Mouse (Mus musculus) granulocyte monocyte progenitor cell, adult 5-6 weeks (primary cell): ENCODE measurements around the gene L1td1. TPM values are rescaled to one million over a fixed set of nuclear protein-coding genes. Genes with fewer than 3 reads are reported as not detected.
"Not testable (repeated sequence)": the region's sequence is repeated elsewhere in the genome, so short reads cannot be mapped to it uniquely, and the experiment has no call there.

Experiments used
- ATAC-seq: replicated peaks from 2 replicates; pipeline ENCODE4 v1.8.0; 2016; ENCODE audit warnings: mild to moderate bottlenecking, moderate TSS enrichment, inconsistent platforms; ENCODE audit not compliant: poor library complexity, severe bottlenecking
- total RNA-seq, 2 experiments: library from RNA; stranded (forward) in 1 of 2; stranded (reverse) in 1 of 2; fragments of 200-712, 200-1000 nt in 1 of 2; fragments of >200 nt in 1 of 2; fragmentation: Nextera tagmentation in 1 of 2; gene quantifications; 2 replicates each; pipeline ENCODE4 v1.2.3; 2014 to 2017

L1td1 gene
- total RNA-seq (2014; fragmentation: Nextera tagmentation): not detected in 2 replicates
- not detected in 2 replicates for total RNA-seq (2017)

GRCm38 (mm10) chr4:98726590-98727237 lies at the start of gene L1td1:
Gene L1td1 (plus strand): TSS chr4:98726734.
- peak; percentile 24 for ATAC-seq

GRCm38 (mm10) chr4:98677506-98677905 lies 49.0 kb upstream of the L1td1 start:
- no peak for ATAC-seq

- ATAC-seq: no peak
Observed at GRCm38 (mm10) chr4:98686678-98687267, 39.8 kb upstream of the L1td1 start.

- ATAC-seq: no peak
Observed at GRCm38 (mm10) chr4:98688116-98688515, 38.4 kb upstream of the L1td1 start.

GRCm38 (mm10) chr4:98688520-98688919 lies 38.0 kb upstream of the L1td1 start:
- ATAC-seq: no peak

GRCm38 (mm10) chr4:98689988-98690387 lies 36.5 kb upstream of the L1td1 start:
- ATAC-seq: no peak

- ATAC-seq: no peak
Observed at GRCm38 (mm10) chr4:98693465-98694185, 32.9 kb upstream of the L1td1 start.

- ATAC-seq: no peak
Observed at GRCm38 (mm10) chr4:98697932-98698331, 28.6 kb upstream of the L1td1 start.

- ATAC-seq: peak; percentile 34
Observed at GRCm38 (mm10) chr4:98698921-98699320, 27.6 kb upstream of the L1td1 start.

GRCm38 (mm10) chr4:98700156-98700555 lies 26.4 kb upstream of the L1td1 start:
- ATAC-seq: no peak

- peak; percentile 70 for ATAC-seq
Observed at GRCm38 (mm10) chr4:98702201-98702894, 24.2 kb upstream of the L1td1 start.

- ATAC-seq: no peak
Observed at GRCm38 (mm10) chr4:98710891-98711290, 15.6 kb upstream of the L1td1 start.

- no peak for ATAC-seq
Observed at GRCm38 (mm10) chr4:98717735-98718546, 8.6 kb upstream of the L1td1 start.

GRCm38 (mm10) chr4:98718547-98718917 lies 8.0 kb upstream of the L1td1 start:
- no peak for ATAC-seq

- peak; percentile 86 for ATAC-seq
Observed at GRCm38 (mm10) chr4:98722454-98722853, 4.1 kb upstream of the L1td1 start.

- not testable (repeated sequence) for ATAC-seq
Observed at GRCm38 (mm10) chr4:98724682-98725081, 1.9 kb upstream of the L1td1 start.

- peak; percentile 60 for ATAC-seq
Observed at GRCm38 (mm10) chr4:98725439-98725838, 1.1 kb upstream of the L1td1 start.

GRCm38 (mm10) chr4:98727295-98727958 lies 893 bp downstream of the L1td1 start:
- no peak for ATAC-seq

GRCm38 (mm10) chr4:98727959-98728347 lies 1.4 kb downstream of the L1td1 start:
- ATAC-seq: no peak

- no peak for ATAC-seq
Observed at GRCm38 (mm10) chr4:98728716-98729115, 2.2 kb downstream of the L1td1 start.
